Mouse (Mus musculus): ENCODE data around the gene Rnf166. TPM values are rescaled to one million over a fixed set of nuclear protein-coding genes. Genes with fewer than 3 reads are reported as not detected.

The Rnf166 gene
- 10 to 100 TPM; 24.3 to 27.4 TPM for total RNA-seq (2021)

GRCm38 (mm10) chr8:122475580-122476320 lies at the start of gene Rnf166, which contains the start of gene Ctu2:
Gene Rnf166 (minus strand): TSS chr8:122476064.
Gene Ctu2 (plus strand): TSS chr8:122476143.
- peak; percentile 96 for DNase-seq

GRCm38 (mm10) chr8:122525004-122525403 lies 49.1 kb upstream of the Rnf166 start:
- DNase-seq, result no peak

- DNase-seq, result no peak
Observed at GRCm38 (mm10) chr8:122524506-122524905, 48.6 kb upstream of the Rnf166 start.

DNA sequence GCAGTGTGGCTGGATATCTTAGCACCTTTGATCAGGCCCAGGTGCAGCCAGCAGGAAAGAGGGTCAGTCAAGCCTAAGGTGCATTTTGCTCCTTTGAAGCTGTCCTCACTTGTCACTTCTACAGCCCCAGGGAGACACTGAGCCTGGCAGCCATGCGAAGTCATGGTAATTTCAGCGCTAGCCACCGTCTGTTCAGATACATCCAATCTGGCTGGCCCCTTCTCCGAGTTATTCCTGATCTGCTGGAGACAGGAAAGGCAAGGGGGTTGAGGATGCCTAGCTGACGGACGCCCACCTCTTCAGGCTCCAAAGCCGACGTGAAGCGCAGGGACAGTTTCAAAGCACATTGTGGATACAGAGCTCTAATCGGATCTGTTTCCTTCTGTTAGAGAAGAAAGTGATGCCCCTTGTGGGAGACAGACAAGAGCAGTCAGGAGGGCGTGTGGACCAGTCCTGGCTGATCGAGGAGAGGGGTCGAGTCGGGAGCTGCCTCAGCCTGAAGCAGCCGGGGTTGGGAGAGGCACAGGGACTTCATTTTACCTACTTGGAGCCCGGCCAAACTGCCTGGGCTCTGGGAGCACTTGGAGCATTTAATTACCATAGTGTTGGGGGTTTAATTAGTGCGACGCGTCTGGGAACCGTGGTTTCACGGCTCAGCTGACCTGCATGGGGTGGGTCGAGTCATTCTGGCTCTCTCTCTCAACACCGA lies 47.9 kb upstream of the Rnf166 start:
- DNase-seq, result no peak

DNA sequence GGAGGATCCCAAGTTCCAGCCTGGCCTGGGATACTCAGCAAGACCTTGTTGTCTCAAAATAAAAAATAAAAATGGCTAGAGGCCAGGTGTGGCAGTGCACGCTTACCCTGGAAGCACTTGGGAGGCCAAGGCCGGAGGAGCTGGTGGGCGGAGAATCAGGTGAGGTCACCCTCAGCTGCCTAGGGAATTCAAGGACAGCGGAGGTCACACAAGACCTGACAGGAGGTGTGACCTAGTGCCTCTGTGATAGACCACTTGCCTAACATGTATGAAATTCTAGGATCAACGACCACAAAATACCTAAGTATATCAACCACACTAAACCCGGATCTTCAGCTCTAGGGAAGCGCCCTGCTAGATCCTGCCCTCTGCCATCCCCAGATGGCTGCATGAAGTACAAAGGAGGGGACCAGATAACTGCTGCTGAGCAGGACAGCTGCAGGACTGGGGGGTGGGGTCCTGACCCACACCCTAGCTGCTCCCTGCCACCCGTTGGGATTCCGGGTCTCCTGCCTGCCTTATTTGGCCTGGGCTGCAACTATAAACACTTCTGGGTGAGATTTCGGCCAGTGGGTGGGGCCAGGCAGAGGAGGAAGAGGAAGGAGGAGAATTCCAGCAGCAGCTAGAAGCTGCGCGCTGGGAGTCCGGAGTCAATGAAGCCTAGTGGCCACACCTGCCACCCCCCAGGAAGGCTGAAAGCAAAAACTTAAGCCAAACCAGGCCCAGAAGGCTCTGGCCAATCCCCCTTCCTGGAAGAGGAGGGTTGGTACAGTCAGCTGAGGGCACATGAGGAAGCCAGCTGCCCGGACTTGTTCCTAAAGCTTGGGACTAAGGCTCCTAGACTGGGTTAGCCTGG lies 47.2 kb upstream of the Rnf166 start:
- DNase-seq, result peak; percentile 66

GRCm38 (mm10) chr8:122520611-122521010 lies 44.7 kb upstream of the Rnf166 start:
- DNase-seq, result no peak

DNA sequence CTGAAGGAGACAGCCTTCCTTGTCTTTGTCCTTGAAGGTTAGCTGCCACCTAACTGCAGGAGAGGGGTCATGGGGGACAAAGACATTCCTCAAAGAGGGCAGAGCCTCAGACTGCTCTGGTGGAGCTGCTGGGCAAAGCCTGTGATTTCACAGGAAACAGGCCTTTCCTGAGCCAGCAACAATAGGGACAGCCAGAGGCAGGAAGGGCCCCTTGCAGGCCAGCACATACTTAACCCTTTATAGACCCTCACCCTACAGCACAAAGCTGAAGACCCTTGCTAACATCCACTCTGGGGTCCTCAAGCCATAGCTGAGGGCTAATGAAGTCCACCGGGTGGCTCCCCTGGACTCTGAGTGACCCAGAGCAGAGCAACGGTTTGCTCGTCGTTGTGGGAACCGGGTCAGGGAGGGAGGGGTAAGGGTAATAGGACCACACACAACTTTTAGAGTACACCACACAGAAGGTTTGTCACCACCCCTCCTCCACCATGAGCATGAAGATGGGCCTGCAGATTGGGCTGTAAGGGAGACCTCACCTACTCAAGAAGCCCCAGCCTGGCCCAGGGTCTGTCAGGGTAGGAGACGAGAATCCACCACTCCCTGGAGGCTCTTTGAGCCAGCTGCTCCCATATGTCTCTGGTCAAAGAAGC lies 41.8 kb upstream of the Rnf166 start:
- DNase-seq, result peak; percentile 68

DNA sequence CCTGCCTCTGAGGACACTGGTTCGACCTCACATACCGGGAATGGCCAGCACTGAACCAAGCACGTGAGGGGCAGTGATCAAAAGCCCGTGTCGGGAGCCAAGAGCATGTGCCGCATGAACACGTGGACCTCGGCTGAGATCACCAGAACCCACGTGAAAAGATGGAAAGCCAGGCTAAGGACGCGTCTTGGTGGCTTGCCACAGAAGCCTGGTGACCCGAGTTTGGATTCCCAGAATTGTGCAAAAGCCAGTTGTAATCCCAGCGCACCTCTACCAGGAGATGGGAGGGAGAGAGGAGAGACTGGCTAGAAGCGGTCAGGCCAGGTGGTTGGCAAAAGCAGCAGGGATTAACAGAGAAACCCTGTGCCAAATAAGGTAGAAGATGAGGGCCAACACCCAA lies 39.8 kb upstream of the Rnf166 start:
- DNase-seq, result no peak

- no peak for DNase-seq
Observed at GRCm38 (mm10) chr8:122512392-122512791, 36.5 kb upstream of the Rnf166 start.

GRCm38 (mm10) chr8:122511552-122511951 lies 35.7 kb upstream of the Rnf166 start:
- DNase-seq, result peak; percentile 74

- peak; percentile 85 for DNase-seq
Observed at GRCm38 (mm10) chr8:122500856-122501255, 25.0 kb upstream of the Rnf166 start.

DNA sequence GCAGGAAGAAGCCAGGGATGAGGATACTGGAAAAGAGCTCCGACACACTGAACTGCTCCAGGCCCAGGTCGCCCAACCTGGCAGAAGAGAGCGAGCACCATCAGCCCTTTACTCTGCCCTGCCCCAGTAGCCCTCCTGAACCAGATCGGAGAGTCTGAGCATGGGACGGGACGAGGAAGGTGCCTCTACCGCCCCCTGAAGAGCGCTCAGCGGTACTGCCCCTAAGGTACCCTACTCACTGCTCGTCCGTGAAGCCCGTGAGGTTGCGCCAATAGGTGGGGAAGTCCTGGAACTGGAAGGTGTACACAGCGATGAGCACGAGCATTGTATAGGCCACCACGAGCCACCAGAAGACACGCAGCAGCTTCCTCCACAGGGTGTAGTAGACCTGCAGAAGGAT lies 22.0 kb upstream of the Rnf166 start:
- DNase-seq, result no peak

DNA sequence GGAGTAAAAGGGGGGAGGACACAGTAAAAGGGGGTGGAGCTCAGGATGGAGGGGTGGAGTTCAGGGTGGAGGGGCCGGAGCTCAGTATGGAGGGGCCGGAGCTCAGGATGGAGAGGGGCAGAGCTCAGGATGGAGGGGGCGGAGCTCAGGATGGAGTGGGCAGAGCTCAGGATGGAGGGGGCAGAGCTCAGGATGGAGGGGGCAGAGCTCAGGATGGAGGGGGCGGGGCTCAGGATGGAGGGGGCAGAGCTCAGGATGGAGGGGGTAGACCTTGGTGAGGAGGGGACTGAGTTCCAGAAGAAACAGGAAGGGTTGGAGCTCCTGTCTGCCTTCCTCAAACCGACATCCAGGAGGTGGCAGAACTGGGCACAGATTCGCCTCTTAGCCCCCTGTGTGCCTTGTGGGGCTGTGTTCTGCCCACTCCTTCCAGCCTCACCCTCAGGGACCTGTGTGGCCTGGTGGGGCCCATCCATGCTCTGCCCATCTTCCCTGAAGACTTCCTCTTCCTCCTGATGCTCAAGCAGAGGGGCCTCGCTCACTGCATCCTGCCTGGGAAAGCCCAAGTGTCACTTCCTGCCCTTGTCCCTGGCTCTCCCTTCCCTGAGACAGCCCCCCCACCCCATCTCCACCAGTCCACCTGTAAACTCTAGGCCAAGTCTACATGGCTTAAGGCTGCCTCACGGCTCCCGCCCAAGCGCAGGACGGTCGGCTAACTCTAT lies 21.3 kb upstream of the Rnf166 start:
- DNase-seq, result peak; percentile 43

DNA sequence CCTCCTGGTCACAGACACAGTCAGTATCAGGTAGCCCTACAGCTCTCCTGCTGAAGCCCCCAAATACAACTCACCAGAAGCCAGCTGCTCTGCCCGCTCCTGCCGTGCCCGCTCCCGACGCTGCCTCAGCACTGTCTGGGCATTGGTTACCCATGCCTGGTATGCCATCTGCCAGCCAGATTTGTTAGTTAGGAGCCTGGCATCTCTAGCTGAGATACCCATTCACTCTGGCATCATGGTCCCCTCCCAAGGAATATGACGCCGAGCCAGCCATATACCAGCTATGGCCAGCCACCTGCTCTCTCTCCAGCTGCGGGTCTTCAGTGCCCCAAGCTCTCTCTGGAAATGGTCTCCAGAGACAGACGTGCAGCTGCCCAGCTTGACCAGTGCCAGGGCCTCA lies 12.5 kb upstream of the Rnf166 start:
- DNase-seq, result no peak

GRCm38 (mm10) chr8:122484831-122485230 lies 9.0 kb upstream of the Rnf166 start:
- DNase-seq, result no peak

DNA sequence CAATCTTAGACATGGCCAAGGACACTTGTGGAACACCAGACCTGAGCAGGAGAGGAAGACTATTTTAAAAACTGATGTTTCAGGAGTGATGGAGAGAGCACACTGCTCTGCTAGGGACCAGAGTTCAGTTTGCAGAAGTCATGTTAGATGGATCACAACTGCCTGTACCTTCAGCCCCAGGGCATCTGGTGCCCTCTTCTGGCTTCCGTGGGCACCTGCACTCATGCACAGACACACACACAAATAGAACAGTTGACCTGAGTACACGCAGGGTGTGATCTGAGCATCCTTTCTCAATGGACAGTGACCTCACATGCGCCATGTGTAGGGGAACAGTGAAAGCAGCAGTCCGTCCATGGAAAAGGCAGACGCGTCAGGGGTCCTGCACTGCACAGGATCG lies 8.0 kb upstream of the Rnf166 start:
- DNase-seq, result no peak

- no peak for DNase-seq
Observed at GRCm38 (mm10) chr8:122482448-122482847, 6.6 kb upstream of the Rnf166 start.

DNA sequence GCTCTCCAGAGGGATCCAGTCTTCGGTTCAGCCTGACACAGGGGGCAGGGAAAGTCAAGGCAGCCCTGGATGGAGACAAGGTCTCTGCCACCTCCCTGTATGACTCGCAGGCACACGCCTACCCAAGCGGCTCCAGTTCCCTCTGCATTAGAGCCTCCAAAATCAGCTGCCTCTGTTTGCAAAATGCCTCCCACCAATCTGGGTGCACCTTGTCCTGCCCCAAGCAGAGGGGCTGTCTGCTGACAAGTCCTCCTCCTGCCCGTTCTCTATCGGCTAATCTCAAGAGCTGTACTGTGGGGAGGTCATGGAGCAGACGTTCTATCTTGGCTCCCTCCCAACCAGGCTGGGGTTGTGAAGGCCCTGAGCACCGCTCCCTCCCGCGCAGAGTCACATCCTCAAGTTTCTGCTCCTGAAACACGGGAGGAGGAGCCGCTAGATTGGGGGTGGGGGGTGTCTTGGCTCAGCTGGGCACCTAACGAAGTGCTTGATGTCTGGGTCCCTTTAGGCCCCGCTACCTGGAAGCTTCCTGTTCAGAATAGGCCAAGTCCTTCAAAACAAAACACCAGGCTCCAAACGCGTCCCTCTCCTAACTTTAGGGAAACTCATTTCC lies 808 bp downstream of the Rnf166 start:
- peak; percentile 64 for DNase-seq

- DNase-seq, result no peak
Observed at GRCm38 (mm10) chr8:122473911-122474421, 1.9 kb downstream of the Rnf166 start.

- DNase-seq, result no peak
Observed at GRCm38 (mm10) chr8:122470691-122471090, 5.2 kb downstream of the Rnf166 start.

DNA sequence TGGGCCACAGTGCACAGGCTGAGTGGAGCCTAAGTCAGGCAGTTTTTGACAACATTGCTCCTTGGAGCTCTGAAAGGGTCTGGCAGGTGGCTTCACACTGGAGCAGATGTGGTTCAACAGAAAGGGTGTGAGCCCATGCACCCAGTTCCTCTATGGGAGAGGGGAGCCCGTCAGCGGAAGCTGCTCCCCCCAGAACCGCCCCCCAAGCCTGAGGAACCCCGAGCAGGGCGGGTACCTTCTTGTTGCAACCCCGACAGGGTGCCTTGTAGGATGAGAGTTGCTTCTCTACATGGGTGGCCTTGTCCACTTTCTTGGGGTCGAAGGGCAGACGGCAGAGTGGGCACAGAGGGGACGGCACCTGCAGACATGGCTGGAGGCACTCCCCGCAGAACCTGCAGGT lies 5.9 kb downstream of the Rnf166 start:
- no peak for DNase-seq

All from heart, postnatal 4 days (tissue).